Mouse (Mus musculus): Measurements from ENCODE around the gene Dohh. TPM values are rescaled to one million over a fixed set of nuclear protein-coding genes. Genes with fewer than 3 reads are reported as not detected.

Gene Dohh
- polyA plus RNA-seq, 1 experiment, result 52.9 TPM

- Histone ChIP-seq H3K4me3 (ENCODE audit: low read depth, low read length) (peak overlapping the region; percentile 38; the same call in 1 of the 2 replicates), H3K36me3 (ENCODE audit: control insufficient read depth, insufficient read depth, low read length, poor library complexity, severe bottlenecking) (no peaks in the 10 kb centered on the region), H3K9ac (ENCODE audit: low read depth, poor library complexity, severe bottlenecking) (peak overlapping the region; percentile 51), H3K9me3 (replicated peaks; ENCODE audit: control insufficient read depth, insufficient read depth, low read length, poor library complexity, severe bottlenecking) (no peaks in the 10 kb centered on the region), H3K27ac (ENCODE audit: insufficient read depth, low read length) (peak overlapping the region; percentile 81), H3K4me1 (ENCODE audit: control insufficient read depth, insufficient read depth, low read length) (peaks cover 6% of the 10 kb centered on the region), H3K27me3 (ENCODE audit: control insufficient read depth, insufficient read depth, low read length, poor library complexity, severe bottlenecking) (no peaks in the 10 kb centered on the region)
- TF ChIP-seq EP300 (IDR thresholded peaks at IDR 0.05; ENCODE audit: insufficient read depth, low read depth, low read length) (no peak), CTCF (IDR thresholded peaks at IDR 0.05; ENCODE audit: low read depth, low read length) (no peak), POLR2A (IDR thresholded peaks at IDR 0.05; ENCODE audit: insufficient read depth, low read length) (no peak)
These were observed 27.8 kb upstream of the Dohh start for GRCm38 (mm10) chr10:81356352-81356990.

GRCm38 (mm10) chr10:81356991-81357844 is 27.0 kb upstream of the Dohh start, which contains the start of gene Mfsd12:
TSS of gene Mfsd12 (plus strand) at chr10:81357491.
- peak within 1 kb of the TSS; percentile 96 for H3K4me3 ChIP-seq (ENCODE audit: low read depth, low read length)
- H3K9ac ChIP-seq (ENCODE audit: low read depth, poor library complexity, severe bottlenecking), result peak within 1 kb of the TSS; percentile 83
- no peaks in the 10 kb centered on the region for H3K9me3 ChIP-seq (replicated peaks; ENCODE audit: control insufficient read depth, insufficient read depth, low read length, poor library complexity, severe bottlenecking)
- H3K27me3 ChIP-seq (ENCODE audit: control insufficient read depth, insufficient read depth, low read length, poor library complexity, severe bottlenecking), result no peaks in the 10 kb centered on the region
- H3K4me1 ChIP-seq (ENCODE audit: control insufficient read depth, insufficient read depth, low read length), result peaks cover 7% of the 10 kb centered on the region
- no peak for TF ChIP-seq POLR2A (IDR thresholded peaks at IDR 0.05; ENCODE audit: insufficient read depth, low read length)
- no peak for TF ChIP-seq EP300 (IDR thresholded peaks at IDR 0.05; ENCODE audit: insufficient read depth, low read depth, low read length)
- TF ChIP-seq CTCF (IDR thresholded peaks at IDR 0.05; ENCODE audit: low read depth, low read length), result no peak
- peak within 1 kb of the TSS; percentile 81 for H3K27ac ChIP-seq (ENCODE audit: insufficient read depth, low read length)
- no peaks in the 10 kb centered on the region for H3K36me3 ChIP-seq (ENCODE audit: control insufficient read depth, insufficient read depth, low read length, poor library complexity, severe bottlenecking)

- TF ChIP-seq POLR2A (IDR thresholded peaks at IDR 0.05; ENCODE audit: insufficient read depth, low read length) (no peak), EP300 (IDR thresholded peaks at IDR 0.05; ENCODE audit: insufficient read depth, low read depth, low read length) (no peak), CTCF (IDR thresholded peaks at IDR 0.05; ENCODE audit: low read depth, low read length) (no peak)
- Histone ChIP-seq H3K4me1 (ENCODE audit: control insufficient read depth, insufficient read depth, low read length) (peaks cover 7% of the 10 kb centered on the region), H3K36me3 (ENCODE audit: control insufficient read depth, insufficient read depth, low read length, poor library complexity, severe bottlenecking) (no peaks in the 10 kb centered on the region), H3K27me3 (ENCODE audit: control insufficient read depth, insufficient read depth, low read length, poor library complexity, severe bottlenecking) (no peaks in the 10 kb centered on the region), H3K27ac (ENCODE audit: insufficient read depth, low read length) (no peak overlapping the region), H3K4me3 (ENCODE audit: low read depth, low read length) (peak overlapping the region; percentile 96), H3K9me3 (replicated peaks; ENCODE audit: control insufficient read depth, insufficient read depth, low read length, poor library complexity, severe bottlenecking) (no peaks in the 10 kb centered on the region), H3K9ac (ENCODE audit: low read depth, poor library complexity, severe bottlenecking) (peak overlapping the region; percentile 83)
These were observed 26.0 kb upstream of the Dohh start for GRCm38 (mm10) chr10:81358209-81358608.

- no peaks in the 10 kb centered on the region for H3K9me3 ChIP-seq (replicated peaks; ENCODE audit: control insufficient read depth, insufficient read depth, low read length, poor library complexity, severe bottlenecking)
- H3K9ac ChIP-seq (ENCODE audit: low read depth, poor library complexity, severe bottlenecking), result no peak overlapping the region
- no peak overlapping the region for H3K4me3 ChIP-seq (ENCODE audit: low read depth, low read length)
- no peaks in the 10 kb centered on the region for H3K27me3 ChIP-seq (ENCODE audit: control insufficient read depth, insufficient read depth, low read length, poor library complexity, severe bottlenecking)
- H3K27ac ChIP-seq (ENCODE audit: insufficient read depth, low read length), result no peak overlapping the region
- H3K4me1 ChIP-seq (ENCODE audit: control insufficient read depth, insufficient read depth, low read length), result peaks cover 7% of the 10 kb centered on the region
- TF ChIP-seq EP300 (IDR thresholded peaks at IDR 0.05; ENCODE audit: insufficient read depth, low read depth, low read length) (no peak), CTCF (IDR thresholded peaks at IDR 0.05; ENCODE audit: low read depth, low read length) (no peak), POLR2A (IDR thresholded peaks at IDR 0.05; ENCODE audit: insufficient read depth, low read length) (no peak)
- no peaks in the 10 kb centered on the region for H3K36me3 ChIP-seq (ENCODE audit: control insufficient read depth, insufficient read depth, low read length, poor library complexity, severe bottlenecking)
These were observed 25.4 kb upstream of the Dohh start for GRCm38 (mm10) chr10:81358841-81359240.

GRCm38 (mm10) chr10:81360721-81361120 is 23.5 kb upstream of the Dohh start:
- H3K27me3 ChIP-seq (ENCODE audit: control insufficient read depth, insufficient read depth, low read length, poor library complexity, severe bottlenecking), result no peaks in the 10 kb centered on the region

More at GRCm38 (mm10) chr10:81360721-81361120, 23.5 kb upstream of the Dohh start:
- Histone ChIP-seq H3K4me1 (ENCODE audit: control insufficient read depth, insufficient read depth, low read length) (peaks cover 13% of the 10 kb centered on the region), H3K9me3 (replicated peaks; ENCODE audit: control insufficient read depth, insufficient read depth, low read length, poor library complexity, severe bottlenecking) (no peaks in the 10 kb centered on the region), H3K4me3 (ENCODE audit: low read depth, low read length) (no peak overlapping the region), H3K9ac (ENCODE audit: low read depth, poor library complexity, severe bottlenecking) (no peak overlapping the region), H3K36me3 (ENCODE audit: control insufficient read depth, insufficient read depth, low read length, poor library complexity, severe bottlenecking) (no peaks in the 10 kb centered on the region), H3K27ac (ENCODE audit: insufficient read depth, low read length) (no peak overlapping the region)
- TF ChIP-seq CTCF (IDR thresholded peaks at IDR 0.05; ENCODE audit: low read depth, low read length) (no peak), POLR2A (IDR thresholded peaks at IDR 0.05; ENCODE audit: insufficient read depth, low read length) (no peak), EP300 (IDR thresholded peaks at IDR 0.05; ENCODE audit: insufficient read depth, low read depth, low read length) (no peak)
